Mouse (Mus musculus): ENCODE results near the gene Tcf7l1. TPM values are rescaled to one million over a fixed set of nuclear protein-coding genes. Genes with fewer than 3 reads are reported as not detected.

Tcf7l1 gene
- polyA plus RNA-seq, 1 experiment from 2014 or later: 48.8 TPM

- WGBS: 75% methylated on average over 9 of the region's 9 CpGs
- Histone ChIP-seq H3K27ac (ENCODE audit: low read depth, low read length) (no peak overlapping the region), H3K4me1 (ENCODE audit: control insufficient read depth, insufficient read depth, low read length) (peaks cover 59% of the 10 kb centered on the region), H3K27me3 (ENCODE audit: control insufficient read depth, insufficient read depth, low read length) (no peaks in the 10 kb centered on the region), H3K9me3 (ENCODE audit: control insufficient read depth, low read length) (no peaks in the 10 kb centered on the region), H3K4me3 (ENCODE audit: low read length) (no peak overlapping the region), H3K36me3 (ENCODE audit: control insufficient read depth, insufficient read depth, low read length) (no peaks in the 10 kb centered on the region), H3K9ac (ENCODE audit: low read depth, low read length) (no peak overlapping the region), H3K4me2 (replicated peaks; ENCODE audit: low read depth, low read length) (no peak overlapping the region)
- no peak for ATAC-seq (ENCODE audit: low FRiP score, low TSS enrichment)
These were observed 97.5 kb downstream of the Tcf7l1 start for GRCm38 (mm10) chr6:72691549-72691948.

GRCm38 (mm10) chr6:72690595-72690994, 98.5 kb downstream of the Tcf7l1 start:
- Histone ChIP-seq H3K27ac (ENCODE audit: low read depth, low read length) (peak overlapping the region; percentile 56; the same call in 1 of the 2 replicates), H3K9me3 (ENCODE audit: control insufficient read depth, low read length) (no peaks in the 10 kb centered on the region), H3K4me3 (ENCODE audit: low read length) (no peak overlapping the region), H3K4me1 (ENCODE audit: control insufficient read depth, insufficient read depth, low read length) (peaks cover 53% of the 10 kb centered on the region), H3K4me2 (replicated peaks; ENCODE audit: low read depth, low read length) (no peak overlapping the region), H3K36me3 (ENCODE audit: control insufficient read depth, insufficient read depth, low read length) (no peaks in the 10 kb centered on the region), H3K9ac (ENCODE audit: low read depth, low read length) (no peak overlapping the region), H3K27me3 (ENCODE audit: control insufficient read depth, insufficient read depth, low read length) (no peaks in the 10 kb centered on the region)
- ATAC-seq (ENCODE audit: low FRiP score, low TSS enrichment): no peak
- 57% methylated on average over 10 of the region's 10 CpGs for WGBS

DNA sequence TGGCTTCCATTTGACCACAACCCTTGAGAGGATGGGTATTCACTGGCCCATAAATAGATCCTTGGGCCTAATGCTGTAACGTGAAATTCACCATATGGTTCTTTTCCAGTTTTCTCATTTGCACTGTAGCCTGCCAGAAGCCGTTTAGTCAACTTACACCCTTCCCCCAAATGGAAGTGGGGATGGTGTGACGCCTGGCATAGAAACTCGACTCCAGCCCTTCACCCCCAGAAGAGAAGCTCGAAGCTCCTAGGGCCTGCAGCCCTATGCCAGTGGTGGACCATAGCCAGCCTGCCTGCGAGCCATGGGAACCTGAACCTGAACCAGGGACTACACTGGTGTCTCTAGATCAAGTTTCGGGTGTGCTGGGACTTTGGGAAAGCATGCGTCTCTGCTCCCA, 99.1 kb downstream of the Tcf7l1 start:
- H3K27ac ChIP-seq (ENCODE audit: low read depth, low read length): peak overlapping the region; percentile 56; the same call in 1 of the 2 replicates
- peaks cover 51% of the 10 kb centered on the region for H3K4me1 ChIP-seq (ENCODE audit: control insufficient read depth, insufficient read depth, low read length)
- H3K9me3 ChIP-seq (ENCODE audit: control insufficient read depth, low read length): no peaks in the 10 kb centered on the region
- no peaks in the 10 kb centered on the region for H3K27me3 ChIP-seq (ENCODE audit: control insufficient read depth, insufficient read depth, low read length)
- no peak overlapping the region for H3K4me2 ChIP-seq (replicated peaks; ENCODE audit: low read depth, low read length)
- 0 out of 2 replicates have a peak, but pooled peaks have one; percentile 18 for ATAC-seq (ENCODE audit: low FRiP score, low TSS enrichment)
- no peaks in the 10 kb centered on the region for H3K36me3 ChIP-seq (ENCODE audit: control insufficient read depth, insufficient read depth, low read length)
- H3K9ac ChIP-seq (ENCODE audit: low read depth, low read length): no peak overlapping the region
- no peak overlapping the region for H3K4me3 ChIP-seq (ENCODE audit: low read length)
- WGBS: 37% methylated on average over 8 of the region's 8 CpGs

GRCm38 (mm10) chr6:72689046-72689445, 100.0 kb downstream of the Tcf7l1 start:
- Histone ChIP-seq H3K4me1 (ENCODE audit: control insufficient read depth, insufficient read depth, low read length) (peaks cover 52% of the 10 kb centered on the region), H3K4me2 (replicated peaks; ENCODE audit: low read depth, low read length) (no peak overlapping the region), H3K36me3 (ENCODE audit: control insufficient read depth, insufficient read depth, low read length) (no peaks in the 10 kb centered on the region), H3K27ac (ENCODE audit: low read depth, low read length) (no peak overlapping the region), H3K27me3 (ENCODE audit: control insufficient read depth, insufficient read depth, low read length) (no peaks in the 10 kb centered on the region), H3K4me3 (ENCODE audit: low read length) (no peak overlapping the region), H3K9ac (ENCODE audit: low read depth, low read length) (no peak overlapping the region), H3K9me3 (ENCODE audit: control insufficient read depth, low read length) (no peaks in the 10 kb centered on the region)
- ATAC-seq (ENCODE audit: low FRiP score, low TSS enrichment): no peak
- 76% methylated on average over 5 of the region's 5 CpGs for WGBS

GRCm38 (mm10) chr6:72685165-72685564, 103.9 kb downstream of the Tcf7l1 start:
- H3K9me3 ChIP-seq (ENCODE audit: control insufficient read depth, low read length): no peaks in the 10 kb centered on the region
- 45% methylated on average over 9 of the region's 9 CpGs for WGBS
- no peaks in the 10 kb centered on the region for H3K27me3 ChIP-seq (ENCODE audit: control insufficient read depth, insufficient read depth, low read length)
- H3K27ac ChIP-seq (ENCODE audit: low read depth, low read length): peak overlapping the region; percentile 49; the same call in 1 of the 2 replicates
- no peak for ATAC-seq (ENCODE audit: low FRiP score, low TSS enrichment)
- H3K9ac ChIP-seq (ENCODE audit: low read depth, low read length): no peak overlapping the region
- H3K4me2 ChIP-seq (replicated peaks; ENCODE audit: low read depth, low read length): no peak overlapping the region
- H3K4me1 ChIP-seq (ENCODE audit: control insufficient read depth, insufficient read depth, low read length): peaks cover 46% of the 10 kb centered on the region
- no peaks in the 10 kb centered on the region for H3K36me3 ChIP-seq (ENCODE audit: control insufficient read depth, insufficient read depth, low read length)
- H3K4me3 ChIP-seq (ENCODE audit: low read length): no peak overlapping the region

- no peak overlapping the region for H3K27ac ChIP-seq (ENCODE audit: low read depth, low read length)
- H3K36me3 ChIP-seq (ENCODE audit: control insufficient read depth, insufficient read depth, low read length): no peaks in the 10 kb centered on the region
- no peak overlapping the region for H3K4me3 ChIP-seq (ENCODE audit: low read length)
- ATAC-seq (ENCODE audit: low FRiP score, low TSS enrichment): no peak
- H3K27me3 ChIP-seq (ENCODE audit: control insufficient read depth, insufficient read depth, low read length): no peaks in the 10 kb centered on the region
- no peaks in the 10 kb centered on the region for H3K9me3 ChIP-seq (ENCODE audit: control insufficient read depth, low read length)
- no peak overlapping the region for H3K9ac ChIP-seq (ENCODE audit: low read depth, low read length)
- 51% methylated on average over 4 of the region's 4 CpGs for WGBS
- H3K4me1 ChIP-seq (ENCODE audit: control insufficient read depth, insufficient read depth, low read length): peaks cover 38% of the 10 kb centered on the region
- no peak overlapping the region for H3K4me2 ChIP-seq (replicated peaks; ENCODE audit: low read depth, low read length)
These were observed 104.7 kb downstream of the Tcf7l1 start for GRCm38 (mm10) chr6:72684260-72684805.

DNA sequence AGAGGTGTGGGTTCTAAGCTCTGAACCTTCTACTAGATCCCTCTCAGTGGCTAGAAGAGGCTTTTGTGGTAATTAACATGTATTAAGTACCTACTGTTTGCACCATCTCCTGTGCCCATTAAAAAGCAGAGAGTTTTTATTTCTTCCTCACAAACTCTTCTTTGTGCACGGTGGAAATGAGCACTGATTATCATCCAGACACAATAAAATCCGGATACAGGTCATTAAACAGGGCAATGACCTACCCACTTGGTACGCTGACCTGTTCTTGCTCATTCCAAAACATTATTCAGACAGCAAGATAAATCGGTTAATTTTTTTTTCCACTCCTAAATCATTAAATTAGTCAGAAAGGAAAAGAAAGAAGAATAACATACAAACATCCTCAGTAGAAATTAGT, 106.8 kb downstream of the Tcf7l1 start:
- H3K4me3 ChIP-seq (ENCODE audit: low read length): no peak overlapping the region
- no peaks in the 10 kb centered on the region for H3K36me3 ChIP-seq (ENCODE audit: control insufficient read depth, insufficient read depth, low read length)
- no peak overlapping the region for H3K9ac ChIP-seq (ENCODE audit: low read depth, low read length)
- no peak overlapping the region for H3K4me2 ChIP-seq (replicated peaks; ENCODE audit: low read depth, low read length)
- H3K27ac ChIP-seq (ENCODE audit: low read depth, low read length): no peak overlapping the region; the same call in 1 of the 2 replicates
- no peaks in the 10 kb centered on the region for H3K27me3 ChIP-seq (ENCODE audit: control insufficient read depth, insufficient read depth, low read length)
- H3K4me1 ChIP-seq (ENCODE audit: control insufficient read depth, insufficient read depth, low read length): peaks cover 57% of the 10 kb centered on the region
- 7% methylated on average over 4 of the region's 4 CpGs for WGBS
- no peaks in the 10 kb centered on the region for H3K9me3 ChIP-seq (ENCODE audit: control insufficient read depth, low read length)
- ATAC-seq (ENCODE audit: low FRiP score, low TSS enrichment): no peak

DNA sequence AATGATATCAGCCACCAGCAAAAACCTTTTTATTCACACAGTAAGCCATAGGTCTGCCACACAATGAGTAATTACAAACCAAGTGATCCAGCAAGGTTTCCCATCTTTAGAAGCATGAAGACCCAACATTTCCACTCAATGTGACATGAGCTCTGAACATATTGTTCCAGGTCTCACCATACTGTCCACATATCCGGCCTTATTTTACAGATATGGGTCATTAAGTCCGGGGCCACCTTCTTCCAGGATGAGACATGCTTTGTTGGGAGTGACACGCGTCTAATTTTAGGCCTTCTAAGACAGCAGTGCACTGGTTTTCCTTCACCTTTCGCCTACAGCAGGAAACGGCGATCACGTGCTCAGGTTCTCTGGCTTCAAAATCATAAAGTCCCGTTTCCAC, 108.1 kb downstream of the Tcf7l1 start:
- 0 out of 2 replicates have a peak overlapping the region, but pooled peaks have one; percentile 49 for H3K27ac ChIP-seq (ENCODE audit: low read depth, low read length)

DNA sequence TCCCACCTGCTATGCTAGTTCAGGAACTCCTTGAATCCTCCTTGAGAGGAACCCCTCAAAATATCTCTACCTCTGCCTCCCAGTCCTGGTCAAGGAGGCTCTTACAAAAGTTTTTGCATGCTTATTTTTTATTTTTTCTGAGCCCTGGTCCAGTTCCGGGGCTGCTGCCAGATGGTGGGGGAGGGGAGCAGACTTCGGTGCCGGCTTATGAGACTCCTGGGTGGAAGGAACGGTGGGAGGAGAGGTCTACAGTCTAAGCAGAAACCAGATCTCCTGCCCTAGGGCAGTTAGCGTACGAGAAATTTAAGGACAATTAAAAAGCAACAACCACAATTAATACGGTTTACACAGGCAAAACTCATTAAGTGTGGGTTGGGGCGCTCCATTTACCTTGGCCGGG, 110.4 kb downstream of the Tcf7l1 start:
- Histone ChIP-seq H3K27me3 (ENCODE audit: control insufficient read depth, insufficient read depth, low read length) (no peaks in the 10 kb centered on the region), H3K27ac (ENCODE audit: low read depth, low read length) (peak overlapping the region; percentile 95), H3K36me3 (ENCODE audit: control insufficient read depth, insufficient read depth, low read length) (no peaks in the 10 kb centered on the region), H3K9ac (ENCODE audit: low read depth, low read length) (peak overlapping the region; percentile 14; the same call in 1 of the 2 replicates), H3K4me2 (replicated peaks; ENCODE audit: low read depth, low read length) (0 out of 2 replicates have a peak overlapping the region, but pooled peaks have one; percentile 8), H3K9me3 (ENCODE audit: control insufficient read depth, low read length) (no peaks in the 10 kb centered on the region), H3K4me3 (ENCODE audit: low read length) (no peak overlapping the region), H3K4me1 (ENCODE audit: control insufficient read depth, insufficient read depth, low read length) (peaks cover 49% of the 10 kb centered on the region)
- WGBS: 9% methylated on average over 9 of the region's 9 CpGs
- ATAC-seq (ENCODE audit: low FRiP score, low TSS enrichment): peak; percentile 11; the same call in 1 of the 2 replicates

More for the DNA sequence above, 108.1 kb downstream of the Tcf7l1 start:
- WGBS: 45% methylated on average over 9 of the region's 9 CpGs
- no peaks in the 10 kb centered on the region for H3K36me3 ChIP-seq (ENCODE audit: control insufficient read depth, insufficient read depth, low read length)
- no peak overlapping the region for H3K9ac ChIP-seq (ENCODE audit: low read depth, low read length)
- H3K4me1 ChIP-seq (ENCODE audit: control insufficient read depth, insufficient read depth, low read length): peaks cover 64% of the 10 kb centered on the region
- no peaks in the 10 kb centered on the region for H3K9me3 ChIP-seq (ENCODE audit: control insufficient read depth, low read length)
- no peak for ATAC-seq (ENCODE audit: low FRiP score, low TSS enrichment)
- H3K4me3 ChIP-seq (ENCODE audit: low read length): no peak overlapping the region
- no peak overlapping the region for H3K4me2 ChIP-seq (replicated peaks; ENCODE audit: low read depth, low read length)
- H3K27me3 ChIP-seq (ENCODE audit: control insufficient read depth, insufficient read depth, low read length): no peaks in the 10 kb centered on the region

Measured in kidney, embryonic 14.5 days (tissue).